Mouse (Mus musculus): ENCODE measurements at regions not wholly inside any gene's neighbourhood (a gene's known extent, or its start where the extent isn't known, plus 50 kb on each side); places are given as distances from the start of the nearest gene placed in this dataset.

- H3K9ac ChIP-seq (ENCODE audit: low read length), result no peak overlapping the region
- H3K4me3 ChIP-seq (ENCODE audit: low read length), result no peak overlapping the region
- no peaks in the 10 kb centered on the region for H3K9me3 ChIP-seq (ENCODE audit: control insufficient read depth, low read length)
- H3K4me1 ChIP-seq (replicated peaks; ENCODE audit: control insufficient read depth, insufficient read depth, low read length), result no peaks in the 10 kb centered on the region
- no peaks in the 10 kb centered on the region for H3K36me3 ChIP-seq (ENCODE audit: control insufficient read depth, insufficient read depth, low read length)
- 0 out of 2 replicates have a peak, but pooled peaks have one; percentile 31 for ATAC-seq (ENCODE audit: low read depth)
- H3K27me3 ChIP-seq (ENCODE audit: control insufficient read depth, insufficient read depth, low read depth, low read length), result no peaks in the 10 kb centered on the region; the same call in 1 of the 2 replicates
- no peak overlapping the region for H3K27ac ChIP-seq (ENCODE audit: low read length)
- no peak overlapping the region for H3K4me2 ChIP-seq (ENCODE audit: low read depth, low read length)
- 50% methylated on average over 3 of the region's 3 CpGs for WGBS
These were observed 66.9 kb upstream of the Egfl6 start for GRCm38 (mm10) chrX:166652400-166652799.

- WGBS, result 36% methylated on average over 7 of the region's 7 CpGs
- Histone ChIP-seq H3K4me2 (ENCODE audit: low read depth, low read length) (peak overlapping the region; percentile 13; the same call in 1 of the 2 replicates), H3K9me3 (ENCODE audit: control insufficient read depth, low read length) (no peaks in the 10 kb centered on the region), H3K4me1 (replicated peaks; ENCODE audit: control insufficient read depth, insufficient read depth, low read length) (no peaks in the 10 kb centered on the region), H3K27me3 (ENCODE audit: control insufficient read depth, insufficient read depth, low read depth, low read length) (no peaks in the 10 kb centered on the region), H3K4me3 (ENCODE audit: low read length) (no peak overlapping the region), H3K9ac (ENCODE audit: low read length) (no peak overlapping the region), H3K27ac (ENCODE audit: low read length) (no peak overlapping the region), H3K36me3 (ENCODE audit: control insufficient read depth, insufficient read depth, low read length) (no peaks in the 10 kb centered on the region)
- no peak for ATAC-seq (ENCODE audit: low read depth)
These were observed 60.2 kb upstream of the Egfl6 start for GRCm38 (mm10) chrX:166645713-166646112.

- Histone ChIP-seq H3K4me2 (ENCODE audit: low read depth, low read length) (no peak overlapping the region), H3K27me3 (ENCODE audit: control insufficient read depth, insufficient read depth, low read depth, low read length) (no peaks in the 10 kb centered on the region), H3K9ac (ENCODE audit: low read length) (no peak overlapping the region), H3K27ac (ENCODE audit: low read length) (no peak overlapping the region), H3K36me3 (ENCODE audit: control insufficient read depth, insufficient read depth, low read length) (no peaks in the 10 kb centered on the region), H3K4me3 (ENCODE audit: low read length) (no peak overlapping the region), H3K4me1 (replicated peaks; ENCODE audit: control insufficient read depth, insufficient read depth, low read length) (no peaks in the 10 kb centered on the region), H3K9me3 (ENCODE audit: control insufficient read depth, low read length) (no peaks in the 10 kb centered on the region)
- WGBS, result 68% methylated on average over 3 of the region's 3 CpGs
- ATAC-seq (ENCODE audit: low read depth), result no peak
These were observed 55.7 kb upstream of the Egfl6 start for GRCm38 (mm10) chrX:166641256-166641655.

GRCm38 (mm10) chrX:166640258-166640657 is 54.7 kb upstream of the Egfl6 start:
- no peaks in the 10 kb centered on the region for H3K27me3 ChIP-seq (ENCODE audit: control insufficient read depth, insufficient read depth, low read depth, low read length)
- no peaks in the 10 kb centered on the region for H3K36me3 ChIP-seq (ENCODE audit: control insufficient read depth, insufficient read depth, low read length)
- H3K9me3 ChIP-seq (ENCODE audit: control insufficient read depth, low read length), result no peaks in the 10 kb centered on the region
- H3K27ac ChIP-seq (ENCODE audit: low read length), result no peak overlapping the region
- 78% methylated on average over 1 of the region's 1 CpGs for WGBS
- ATAC-seq (ENCODE audit: low read depth), result no peak
- H3K9ac ChIP-seq (ENCODE audit: low read length), result no peak overlapping the region
- no peaks in the 10 kb centered on the region for H3K4me1 ChIP-seq (replicated peaks; ENCODE audit: control insufficient read depth, insufficient read depth, low read length)
- H3K4me3 ChIP-seq (ENCODE audit: low read length), result no peak overlapping the region
- H3K4me2 ChIP-seq (ENCODE audit: low read depth, low read length), result no peak overlapping the region

Measured in lung, embryonic 16.5 days (tissue).